Mouse (Mus musculus) midbrain, embryonic 15.5 days (tissue): Measurements from ENCODE around the gene Ebf3. TPM values are rescaled to one million over a fixed set of nuclear protein-coding genes. Genes with fewer than 3 reads are reported as not detected.

ENCODE experiments used
- ATAC-seq: fragments of 200-750 bp; cut with Nextera tagmentation; replicated peaks from 2 replicates; pipeline ENCODE4 v1.8.0; 2017; ENCODE audit warnings: moderate TSS enrichment
- H3K27ac ChIP-seq: fragments of 300-500 bp; sonication (generic); 2 replicates; pipeline ENCODE4 v1.5.1; 2015; ENCODE audit warnings: mild to moderate bottlenecking, inconsistent platforms
- H3K27me3 ChIP-seq: fragments of 300-500 bp; sonication (generic); replicated peaks from 2 replicates; pipeline ENCODE4 v1.6.1; 2015; ENCODE audit warnings: inconsistent platforms
- H3K36me3 ChIP-seq: fragments of 300-500 bp; sonication (generic); replicated peaks from 2 replicates; pipeline ENCODE4 v1.6.1; 2015; ENCODE audit warnings: inconsistent platforms
- H3K4me1 ChIP-seq: fragments of 300-500 bp; sonication (generic); 2 replicates; pipeline ENCODE4 v1.6.1; 2015; ENCODE audit warnings: inconsistent platforms
- H3K4me2 ChIP-seq: fragments of 300-500 bp; sonication (generic); 2 replicates; pipeline ENCODE4 v1.6.1; 2015; ENCODE audit warnings: inconsistent platforms, mild to moderate bottlenecking, moderate library complexity
- H3K4me3 ChIP-seq: fragments of 300-500 bp; sonication (generic); 2 replicates; pipeline ENCODE4 v1.5.1; 2015; ENCODE audit warnings: mild to moderate bottlenecking, inconsistent platforms
- H3K9ac ChIP-seq: fragments of 300-500 bp; sonication (generic); 2 replicates; pipeline ENCODE4 v1.6.1; 2015; ENCODE audit warnings: mild to moderate bottlenecking, inconsistent platforms
- H3K9me3 ChIP-seq: fragments of 300-500 bp; sonication (generic); 2 replicates; pipeline ENCODE4 v1.6.1; 2016; ENCODE audit warnings: inconsistent platforms
- WGBS: fragments of 180-500 bp; shearing (Covaris S2); methylation state at CpG from one replicate; pipeline ENCODE4 v1.1.7; 2015; ENCODE audit warnings: mixed read lengths; 5-methylcytosine and 5-hydroxymethylcytosine counted together
- polyA plus RNA-seq: library from polyadenylated mRNA; unstranded; fragments of >200 nt; fragmentation: Nextera tagmentation; extraction: Ambion mirVana; gene quantifications from 2 replicates; pipeline ENCODE4 v1.2.1, GENCODE M21; 2015

Gene Ebf3
- polyA plus RNA-seq, 1 experiment from 2014 or later: 14.6 TPM

- Histone ChIP-seq H3K9ac (peak overlapping the region; percentile 73), H3K4me2 (peak overlapping the region; percentile 77), H3K36me3 (no peaks in the 10 kb centered on the region), H3K9me3 (no peaks in the 10 kb centered on the region), H3K27me3 (0 out of 2 replicates have a peak, but pooled peaks cover 3% of the 10 kb centered on the region), H3K4me3 (peak overlapping the region; percentile 60), H3K27ac (peak overlapping the region; percentile 93), H3K4me1 (peaks cover 41% of the 10 kb centered on the region)
- no peak for ATAC-seq
- under 1% methylated on average over 45 of the region's 49 CpGs for WGBS
Observed at GRCm38 (mm10) chr7:137310091-137310761, 4.0 kb downstream of the Ebf3 start.

DNA sequence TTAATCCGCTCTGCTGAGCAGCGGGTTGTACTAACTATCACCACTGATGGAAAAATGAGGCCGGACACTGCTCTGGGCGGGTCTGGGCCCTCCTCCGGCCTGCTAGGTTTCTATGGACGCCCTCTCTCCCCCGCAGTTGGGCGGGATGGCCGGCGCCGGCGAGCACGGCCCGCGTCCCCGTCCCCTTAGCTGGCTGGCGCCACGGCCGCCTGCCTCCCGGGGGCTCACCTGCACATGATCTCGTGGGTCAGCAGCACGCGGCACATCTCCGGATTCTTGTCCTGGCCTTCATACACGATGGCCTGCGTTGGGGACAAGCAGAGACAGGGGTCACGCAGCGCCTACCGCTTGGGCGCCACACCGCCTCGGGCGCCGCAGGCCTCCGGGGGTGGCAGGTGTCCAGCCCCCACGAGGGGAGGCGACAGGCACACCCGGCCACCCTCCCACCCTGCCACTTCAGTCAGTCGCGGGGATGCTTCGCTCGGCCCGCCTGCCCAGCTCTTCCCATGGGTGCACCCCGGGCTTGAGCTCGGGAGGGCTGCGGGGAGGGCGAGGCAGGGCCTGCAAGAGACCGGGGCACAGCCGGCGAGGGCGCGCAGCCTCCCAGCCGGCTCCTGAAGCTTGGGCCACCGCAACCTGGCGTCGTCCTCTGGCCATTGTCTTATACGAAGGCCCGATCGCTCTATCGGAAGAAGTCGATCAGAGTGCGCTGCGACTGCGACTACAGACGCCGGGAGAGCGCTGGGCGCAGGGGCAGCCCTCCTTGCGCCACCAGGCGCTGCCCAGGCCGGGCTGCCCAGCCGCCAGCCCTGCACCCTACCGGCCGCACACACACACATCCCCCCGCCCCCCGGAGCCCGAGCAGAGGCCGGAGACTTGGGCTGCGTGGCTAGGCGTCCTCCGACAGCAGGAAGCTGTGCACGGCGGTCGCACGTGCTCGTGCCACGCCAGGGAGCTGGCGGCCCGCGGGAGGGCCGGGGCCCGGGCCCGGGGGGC lies 4.9 kb downstream of the Ebf3 start:
- H3K9ac ChIP-seq: peak overlapping the region; percentile 73
- peak; percentile 50 for ATAC-seq
- no peaks in the 10 kb centered on the region for H3K9me3 ChIP-seq
- WGBS: 1% methylated on average over 88 of the region's 93 CpGs
- peak overlapping the region; percentile 93 for H3K27ac ChIP-seq
- H3K36me3 ChIP-seq: no peaks in the 10 kb centered on the region
- H3K4me2 ChIP-seq: peak overlapping the region; percentile 77
- peak overlapping the region; percentile 60 for H3K4me3 ChIP-seq
- 0 out of 2 replicates have a peak, but pooled peaks cover 3% of the 10 kb centered on the region for H3K27me3 ChIP-seq
- H3K4me1 ChIP-seq: peaks cover 38% of the 10 kb centered on the region

GRCm38 (mm10) chr7:137308061-137309060 lies 5.9 kb downstream of the Ebf3 start:
- H3K4me2 ChIP-seq: peak overlapping the region; percentile 77
- no peak for ATAC-seq
- peak overlapping the region; percentile 60 for H3K4me3 ChIP-seq
- H3K9ac ChIP-seq: peak overlapping the region; percentile 73
- no peaks in the 10 kb centered on the region for H3K36me3 ChIP-seq
- H3K9me3 ChIP-seq: no peaks in the 10 kb centered on the region
- 22% methylated on average over 19 of the region's 19 CpGs for WGBS
- peaks cover 39% of the 10 kb centered on the region for H3K4me1 ChIP-seq
- 0 out of 2 replicates have a peak, but pooled peaks cover 3% of the 10 kb centered on the region for H3K27me3 ChIP-seq
- peak overlapping the region; percentile 93 for H3K27ac ChIP-seq

DNA sequence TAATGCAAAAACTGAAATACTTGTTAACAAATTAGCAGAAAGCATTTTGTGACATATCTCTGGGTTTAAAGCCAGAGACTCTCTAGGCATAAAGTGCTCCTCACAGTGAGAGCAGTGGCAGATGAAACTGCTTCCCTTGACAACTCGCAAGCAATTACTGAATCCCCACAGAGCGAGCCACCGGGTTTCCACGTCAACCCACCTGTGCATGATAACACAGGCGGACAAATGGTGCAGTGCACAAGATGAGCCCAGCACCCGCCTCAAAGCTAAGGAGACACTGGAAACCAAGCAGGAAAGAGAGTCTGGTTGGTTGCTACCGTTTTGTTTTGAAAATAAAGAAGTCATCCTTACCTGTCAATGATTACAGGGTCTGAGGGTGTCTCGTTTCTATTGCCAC lies 7.1 kb downstream of the Ebf3 start:
- Histone ChIP-seq H3K4me1 (peaks cover 38% of the 10 kb centered on the region), H3K9ac (no peak overlapping the region), H3K36me3 (no peaks in the 10 kb centered on the region), H3K27ac (peak overlapping the region; percentile 60), H3K4me3 (peak overlapping the region; percentile 27), H3K9me3 (no peaks in the 10 kb centered on the region), H3K27me3 (0 out of 2 replicates have a peak, but pooled peaks cover 3% of the 10 kb centered on the region), H3K4me2 (peak overlapping the region; percentile 43)
- ATAC-seq: no peak
- 21% methylated on average over 8 of the region's 8 CpGs for WGBS

- 38% methylated on average over 9 of the region's 9 CpGs for WGBS
- Histone ChIP-seq H3K4me3 (peak overlapping the region; percentile 27), H3K9me3 (no peaks in the 10 kb centered on the region), H3K36me3 (no peaks in the 10 kb centered on the region), H3K9ac (no peak overlapping the region), H3K4me1 (peaks cover 48% of the 10 kb centered on the region), H3K27me3 (0 out of 2 replicates have a peak, but pooled peaks cover 3% of the 10 kb centered on the region), H3K27ac (peak overlapping the region; percentile 66), H3K4me2 (peak overlapping the region; percentile 43)
- no peak for ATAC-seq
Observed at GRCm38 (mm10) chr7:137306127-137306526, 8.1 kb downstream of the Ebf3 start.

- H3K4me1 ChIP-seq: peaks cover 48% of the 10 kb centered on the region
- peak overlapping the region; percentile 21 for H3K4me3 ChIP-seq
- H3K36me3 ChIP-seq: no peaks in the 10 kb centered on the region
- 0 out of 2 replicates have a peak, but pooled peaks cover 6% of the 10 kb centered on the region for H3K27me3 ChIP-seq
- peak overlapping the region; percentile 49 for H3K4me2 ChIP-seq
- H3K9ac ChIP-seq: peak overlapping the region; percentile 19; the same call in 1 of the 2 replicates
- no peaks in the 10 kb centered on the region for H3K9me3 ChIP-seq
- peak overlapping the region; percentile 66 for H3K27ac ChIP-seq
- 38% methylated on average over 10 of the region's 10 CpGs for whole genome bisulfite sequencing
- peak; percentile 59; the same call in 1 of the 2 replicates for ATAC-seq
Observed at GRCm38 (mm10) chr7:137303776-137304171, 10.5 kb downstream of the Ebf3 start.

GRCm38 (mm10) chr7:137302961-137303775 lies 11.1 kb downstream of the Ebf3 start:
- Histone ChIP-seq H3K4me2 (peak overlapping the region; percentile 49), H3K4me1 (peaks cover 46% of the 10 kb centered on the region)

DNA sequence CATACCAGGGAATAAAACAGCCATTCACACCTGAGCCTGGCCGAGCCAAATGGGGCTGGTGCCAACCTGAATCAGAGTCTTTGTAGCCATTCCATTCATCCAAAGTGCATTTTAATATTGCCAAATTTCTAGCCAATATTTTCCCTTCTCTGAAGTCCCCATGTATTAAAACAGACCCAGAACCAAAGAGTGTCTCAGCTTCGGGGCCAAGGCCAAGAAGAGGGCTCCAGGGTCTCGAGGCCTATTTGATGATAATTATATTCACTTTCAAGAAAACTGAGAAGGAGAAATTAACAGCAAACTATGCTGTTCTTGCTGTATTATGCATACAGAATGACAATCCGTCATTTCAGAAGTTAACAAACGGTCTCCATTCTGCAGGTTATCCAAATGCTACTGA lies 12.1 kb downstream of the Ebf3 start:
- Histone ChIP-seq H3K36me3 (no peaks in the 10 kb centered on the region), H3K27ac (peak overlapping the region; percentile 69), H3K9ac (peak overlapping the region; percentile 2; the same call in 1 of the 2 replicates), H3K4me1 (peaks cover 56% of the 10 kb centered on the region), H3K4me3 (no peak overlapping the region), H3K27me3 (0 out of 2 replicates have a peak, but pooled peaks cover 4% of the 10 kb centered on the region), H3K9me3 (no peaks in the 10 kb centered on the region), H3K4me2 (peak overlapping the region; percentile 49)
- WGBS: 50% methylated on average over 5 of the region's 5 CpGs
- ATAC-seq: no peak

More at GRCm38 (mm10) chr7:137302961-137303775, 11.1 kb downstream of the Ebf3 start:
- Histone ChIP-seq H3K9me3 (no peaks in the 10 kb centered on the region), H3K27ac (peak overlapping the region; percentile 69), H3K9ac (peak overlapping the region; percentile 19; the same call in 1 of the 2 replicates), H3K36me3 (no peaks in the 10 kb centered on the region), H3K27me3 (0 out of 2 replicates have a peak, but pooled peaks cover 7% of the 10 kb centered on the region), H3K4me3 (peak overlapping the region; percentile 21)
- WGBS: 12% methylated on average over 10 of the region's 10 CpGs
- no peak for ATAC-seq

DNA sequence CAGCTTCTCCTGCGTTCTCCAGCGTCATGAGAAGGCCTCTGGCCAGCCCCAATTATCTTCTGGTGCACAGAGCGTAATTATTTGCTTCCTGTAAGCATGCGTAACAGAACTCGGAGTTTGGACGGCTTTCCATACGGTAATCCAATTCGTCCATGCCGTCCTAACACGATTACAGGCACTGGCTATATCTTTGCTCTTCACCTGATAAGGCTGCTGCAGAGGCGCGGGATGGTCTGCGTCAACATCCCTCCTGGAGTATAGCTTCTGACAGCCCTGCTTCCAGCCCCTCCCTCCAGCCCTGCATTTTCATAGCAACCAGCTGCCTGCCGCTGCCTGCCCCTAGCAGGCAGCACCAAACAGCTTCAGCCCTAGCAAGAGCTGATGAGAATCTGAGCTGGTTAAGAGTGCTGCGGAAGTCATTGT lies 12.9 kb downstream of the Ebf3 start:
- Histone ChIP-seq H3K9ac (peak overlapping the region; percentile 32), H3K27me3 (0 out of 2 replicates have a peak, but pooled peaks cover 4% of the 10 kb centered on the region), H3K9me3 (no peaks in the 10 kb centered on the region), H3K4me2 (peak overlapping the region; percentile 49), H3K4me3 (peak overlapping the region; percentile 18), H3K36me3 (no peaks in the 10 kb centered on the region), H3K4me1 (peaks cover 62% of the 10 kb centered on the region), H3K27ac (peak overlapping the region; percentile 69)
- ATAC-seq: peak; percentile 67; the same call in 1 of the 2 replicates
- 19% methylated on average over 15 of the region's 15 CpGs for WGBS

DNA sequence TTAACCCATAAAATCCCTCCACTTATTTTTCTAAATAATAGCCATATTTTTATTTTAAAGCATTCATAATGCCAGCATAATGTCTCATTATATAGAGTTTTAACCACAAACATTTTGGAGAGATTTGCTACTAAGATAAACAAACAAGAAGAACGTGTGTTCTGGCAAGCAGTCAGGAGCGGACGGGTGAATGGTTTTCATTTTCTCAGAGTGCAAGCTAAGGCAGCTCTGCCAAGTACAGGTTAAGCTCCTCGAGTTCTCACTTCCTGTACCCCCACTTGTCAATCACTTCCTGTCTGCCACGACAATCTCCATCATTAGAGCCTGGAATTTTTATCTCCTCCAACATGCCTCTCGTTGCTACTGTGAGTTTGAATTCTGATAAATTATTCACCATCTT lies 13.4 kb downstream of the Ebf3 start:
- H3K27ac ChIP-seq: peak overlapping the region; percentile 69
- no peaks in the 10 kb centered on the region for H3K9me3 ChIP-seq
- no peak overlapping the region for H3K9ac ChIP-seq
- 0 out of 2 replicates have a peak, but pooled peaks cover 4% of the 10 kb centered on the region for H3K27me3 ChIP-seq
- no peak for ATAC-seq
- WGBS: 29% methylated on average over 6 of the region's 6 CpGs
- H3K36me3 ChIP-seq: no peaks in the 10 kb centered on the region
- H3K4me2 ChIP-seq: peak overlapping the region; percentile 49
- H3K4me3 ChIP-seq: peak overlapping the region; percentile 18; the same call in 1 of the 2 replicates
- peaks cover 67% of the 10 kb centered on the region for H3K4me1 ChIP-seq
